Mouse (Mus musculus) forebrain, embryonic 10.5 days (tissue): ENCODE results near the gene Reg3g. TPM values are rescaled to one million over a fixed set of nuclear protein-coding genes. Genes with fewer than 3 reads are reported as not detected.
A peak's percentile ranks its signal among the peaks of the same experiment; 100 is the strongest.

Source experiments
- DNase-seq: peaks from one replicate; pipeline ENCODE4 v3.0.0-alpha.2; 2017; ENCODE audit warnings: low spot score; ENCODE audit errors: extremely low spot score
- H3K27ac ChIP-seq: fragments of 300-500 bp; sonication (generic); 2 replicates; pipeline ENCODE4 v1.5.1; 2016; ENCODE audit warnings: mild to moderate bottlenecking
- H3K27me3 ChIP-seq: fragments of 300-500 bp; sonication (generic); 2 replicates; pipeline ENCODE4 v1.6.1; 2016; ENCODE audit warnings: mild to moderate bottlenecking; ENCODE audit not compliant: poor library complexity, severe bottlenecking
- H3K36me3 ChIP-seq: fragments of 300-500 bp; sonication (generic); replicated peaks from 2 replicates; pipeline ENCODE4 v1.6.1; 2016; ENCODE audit warnings: mild to moderate bottlenecking, moderate library complexity
- H3K4me1 ChIP-seq: fragments of 300-500 bp; sonication (generic); 2 replicates; pipeline ENCODE4 v1.6.1; 2016
- H3K4me3 ChIP-seq: fragments of 300-500 bp; sonication (generic); 2 replicates; pipeline ENCODE4 v1.5.1; 2016; ENCODE audit warnings: mild to moderate bottlenecking, moderate library complexity
- H3K9me3 ChIP-seq: fragments of 300-500 bp; sonication (generic); 2 replicates; pipeline ENCODE4 v1.6.1; 2016; ENCODE audit warnings: mild to moderate bottlenecking, moderate library complexity
- WGBS: fragments of 180-500 bp; shearing (Covaris S2); methylation state at CpG from one replicate; pipeline ENCODE4 v1.1.7; 2016; 5-methylcytosine and 5-hydroxymethylcytosine counted together
- polyA plus RNA-seq: library from polyadenylated mRNA; unstranded; fragments of >200 nt; fragmentation: Nextera tagmentation; extraction: Ambion mirVana; gene quantifications from 2 replicates; pipeline ENCODE4 v1.2.1, GENCODE M21; 2016

Gene Reg3g
- not detected in 2 replicates for polyA plus RNA-seq

- no peaks in the 10 kb centered on the region for H3K36me3 ChIP-seq
- no peak for DNase-seq
- no peaks in the 10 kb centered on the region for H3K4me1 ChIP-seq
- WGBS, result 96% methylated on average over 2 of the region's 2 CpGs
- H3K9me3 ChIP-seq, result no peaks in the 10 kb centered on the region
- H3K27me3 ChIP-seq, result no peaks in the 10 kb centered on the region
- no peak within 1 kb of the TSS for H3K4me3 ChIP-seq
- H3K27ac ChIP-seq, result no peak within 1 kb of the TSS
These were observed at the start of gene Reg3g for GRCm38 (mm10) chr6:78468772-78469171. Gene Reg3g, minus strand, starts transcription at chr6:78468872.

- Histone ChIP-seq H3K27ac (no peak overlapping the region), H3K4me3 (no peak overlapping the region), H3K27me3 (no peaks in the 10 kb centered on the region), H3K9me3 (no peaks in the 10 kb centered on the region), H3K4me1 (no peaks in the 10 kb centered on the region), H3K36me3 (no peaks in the 10 kb centered on the region)
- 60% methylated on average over 3 of the region's 3 CpGs for WGBS
- no peak for DNase-seq
These were observed 47.2 kb upstream of the Reg3g start for GRCm38 (mm10) chr6:78515777-78516446.

- Histone ChIP-seq H3K9me3 (no peaks in the 10 kb centered on the region), H3K4me3 (no peak overlapping the region), H3K27ac (no peak overlapping the region), H3K4me1 (no peaks in the 10 kb centered on the region), H3K36me3 (no peaks in the 10 kb centered on the region), H3K27me3 (no peaks in the 10 kb centered on the region)
- peak; percentile 66 for DNase-seq
- WGBS, result 7% methylated on average over 3 of the region's 3 CpGs
These were observed 44.2 kb upstream of the Reg3g start for GRCm38 (mm10) chr6:78512833-78513232.

- no peak overlapping the region for H3K4me3 ChIP-seq
- WGBS, result 67% methylated on average over 3 of the region's 3 CpGs
- H3K36me3 ChIP-seq, result no peaks in the 10 kb centered on the region
- no peak for DNase-seq
- no peaks in the 10 kb centered on the region for H3K9me3 ChIP-seq
- H3K4me1 ChIP-seq, result no peaks in the 10 kb centered on the region
- H3K27ac ChIP-seq, result no peak overlapping the region
- no peaks in the 10 kb centered on the region for H3K27me3 ChIP-seq
These were observed 41.7 kb upstream of the Reg3g start for GRCm38 (mm10) chr6:78510173-78510900.

DNA sequence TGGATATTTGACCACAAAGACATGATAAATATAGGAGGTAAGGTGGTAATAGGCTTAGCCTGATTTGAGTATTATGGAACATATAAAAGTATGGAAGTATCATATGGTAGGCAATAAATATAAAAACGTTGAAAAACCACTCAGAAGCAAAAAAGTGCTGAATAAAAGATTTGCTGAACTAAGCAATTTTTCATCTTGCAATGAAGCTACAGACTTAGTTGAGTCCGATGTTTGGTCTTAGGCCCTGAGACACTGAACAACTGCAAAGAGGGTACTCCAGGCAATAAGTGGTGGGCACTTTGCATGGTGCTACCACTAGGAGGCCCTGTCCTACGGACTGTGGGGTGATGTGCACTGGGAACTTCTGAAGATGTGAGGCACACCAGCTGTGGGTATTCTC, 37.1 kb upstream of the Reg3g start:
- no peaks in the 10 kb centered on the region for H3K27me3 ChIP-seq
- no peaks in the 10 kb centered on the region for H3K9me3 ChIP-seq
- DNase-seq, result no peak
- no peak overlapping the region for H3K4me3 ChIP-seq
- no peaks in the 10 kb centered on the region for H3K36me3 ChIP-seq
- no peaks in the 10 kb centered on the region for H3K4me1 ChIP-seq
- no peak overlapping the region for H3K27ac ChIP-seq
- WGBS, result 68% methylated on average over 3 of the region's 3 CpGs

GRCm38 (mm10) chr6:78494633-78495032, 26.0 kb upstream of the Reg3g start:
- no peak overlapping the region for H3K4me3 ChIP-seq
- no peak for DNase-seq
- 91% methylated on average over 3 of the region's 3 CpGs for WGBS

GRCm38 (mm10) chr6:78469287-78469686, 615 bp upstream of the Reg3g start:
- Histone ChIP-seq H3K4me1 (no peaks in the 10 kb centered on the region), H3K4me3 (no peak overlapping the region), H3K27me3 (no peaks in the 10 kb centered on the region), H3K27ac (no peak overlapping the region), H3K9me3 (no peaks in the 10 kb centered on the region), H3K36me3 (no peaks in the 10 kb centered on the region)
- WGBS, result 87% methylated on average over 3 of the region's 3 CpGs
- DNase-seq, result no peak

More at GRCm38 (mm10) chr6:78494633-78495032, 26.0 kb upstream of the Reg3g start:
- Histone ChIP-seq H3K9me3 (no peaks in the 10 kb centered on the region), H3K36me3 (no peaks in the 10 kb centered on the region), H3K27me3 (no peaks in the 10 kb centered on the region), H3K4me1 (no peaks in the 10 kb centered on the region), H3K27ac (no peak overlapping the region)

GRCm38 (mm10) chr6:78463266-78463665, 5.4 kb downstream of the Reg3g start:
- DNase-seq, result no peak
- peaks cover 10% of the 10 kb centered on the region for H3K4me1 ChIP-seq
- 83% methylated on average over 2 of the region's 2 CpGs for WGBS
- no peak overlapping the region for H3K27ac ChIP-seq
- no peaks in the 10 kb centered on the region for H3K27me3 ChIP-seq
- H3K4me3 ChIP-seq, result no peak overlapping the region
- no peaks in the 10 kb centered on the region for H3K36me3 ChIP-seq
- H3K9me3 ChIP-seq, result no peaks in the 10 kb centered on the region

GRCm38 (mm10) chr6:78462360-78462759, 6.3 kb downstream of the Reg3g start:
- Histone ChIP-seq H3K9me3 (no peaks in the 10 kb centered on the region), H3K36me3 (no peaks in the 10 kb centered on the region), H3K4me3 (no peak overlapping the region), H3K27me3 (no peaks in the 10 kb centered on the region), H3K4me1 (peaks cover 10% of the 10 kb centered on the region), H3K27ac (no peak overlapping the region)
- DNase-seq, result no peak
- WGBS, result 89% methylated on average over 2 of the region's 2 CpGs

- DNase-seq, result no peak
- no peak overlapping the region for H3K4me3 ChIP-seq
- WGBS, result 40% methylated on average over 3 of the region's 3 CpGs
- H3K27me3 ChIP-seq, result no peaks in the 10 kb centered on the region
- peak overlapping the region; percentile 54; the same call in 1 of the 2 replicates for H3K27ac ChIP-seq
- H3K36me3 ChIP-seq, result no peaks in the 10 kb centered on the region
- H3K4me1 ChIP-seq, result peaks cover 10% of the 10 kb centered on the region
- no peaks in the 10 kb centered on the region for H3K9me3 ChIP-seq
These were observed 8.4 kb downstream of the Reg3g start for GRCm38 (mm10) chr6:78460191-78460825.

GRCm38 (mm10) chr6:78452804-78453203, 15.9 kb downstream of the Reg3g start:
- H3K9me3 ChIP-seq, result no peaks in the 10 kb centered on the region
- H3K36me3 ChIP-seq, result no peaks in the 10 kb centered on the region
- no peak overlapping the region for H3K4me3 ChIP-seq
- no peaks in the 10 kb centered on the region for H3K4me1 ChIP-seq
- no peaks in the 10 kb centered on the region for H3K27me3 ChIP-seq
- no peak overlapping the region for H3K27ac ChIP-seq
- no peak for DNase-seq
- 90% methylated on average over 2 of the region's 2 CpGs for WGBS

- no peaks in the 10 kb centered on the region for H3K36me3 ChIP-seq
- no peak overlapping the region for H3K27ac ChIP-seq
- H3K27me3 ChIP-seq, result no peaks in the 10 kb centered on the region
- H3K4me3 ChIP-seq, result no peak overlapping the region
- no peak for DNase-seq
- H3K9me3 ChIP-seq, result no peaks in the 10 kb centered on the region
- H3K4me1 ChIP-seq, result no peaks in the 10 kb centered on the region
These were observed 20.3 kb downstream of the Reg3g start for GRCm38 (mm10) chr6:78448409-78448808.

- H3K36me3 ChIP-seq, result no peaks in the 10 kb centered on the region
- DNase-seq, result no peak
- H3K27me3 ChIP-seq, result no peaks in the 10 kb centered on the region
- H3K27ac ChIP-seq, result no peak overlapping the region
- H3K4me1 ChIP-seq, result no peaks in the 10 kb centered on the region
- no peaks in the 10 kb centered on the region for H3K9me3 ChIP-seq
- WGBS, result 67% methylated on average over 1 of the region's 1 CpGs
- no peak overlapping the region for H3K4me3 ChIP-seq
These were observed 21.5 kb downstream of the Reg3g start for GRCm38 (mm10) chr6:78447202-78447601.
